Mouse (Mus musculus) ovary, adult 2 months (tissue): ENCODE data around the gene Gpc6. TPM values are rescaled to one million over a fixed set of nuclear protein-coding genes. Genes with fewer than 3 reads are reported as not detected.

Experiments
- polyA plus RNA-seq: library from polyadenylated mRNA; depleted of rRNA; stranded (reverse); fragments of >200 nt; gene quantifications from 2 replicates; pipeline ENCODE4 v1.2.3, GENCODE M21; 2012; rRNA removed

Gpc6 gene
- 4.0 and 4.3 TPM in 2 replicates for polyA plus RNA-seq

GRCm38 (mm10) chr14:116924876-116925601, at the start of gene Gpc6:
Gene Gpc6, plus strand, starts transcription at chr14:116925315.

